Mouse (Mus musculus) embryo, embryonic 10.5 days (tissue): ENCODE measurements around the gene Chst15.
A peak's percentile ranks its signal among the peaks of the same experiment; 100 is the strongest.

Experiments used
- DNase-seq: peaks from one replicate; pipeline ENCODE4 v3.0.0-alpha.2; 2015; ENCODE audit warnings: low spot score

Gene Chst15

DNA sequence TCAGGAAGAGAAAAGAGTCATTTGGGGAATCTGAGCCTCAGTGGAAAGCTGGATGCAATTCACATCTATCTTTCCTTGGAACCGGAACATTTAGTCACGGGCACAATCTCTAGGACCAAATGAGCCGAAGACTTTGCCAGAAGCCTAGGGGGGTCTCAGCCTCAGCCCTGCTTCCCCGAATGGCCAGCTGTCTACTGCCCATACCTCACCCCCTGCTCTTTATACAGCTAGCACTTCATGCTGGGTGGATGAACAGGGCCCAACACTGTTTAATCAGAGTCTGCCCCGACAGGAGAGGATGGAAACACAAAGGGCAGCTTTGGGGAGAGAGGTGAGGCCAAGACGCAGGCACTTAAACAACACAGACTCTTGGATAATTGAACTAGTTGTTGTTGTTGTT, 53.8 kb downstream of the Chst15 start:
- peak; percentile 44 for DNase-seq

DNA sequence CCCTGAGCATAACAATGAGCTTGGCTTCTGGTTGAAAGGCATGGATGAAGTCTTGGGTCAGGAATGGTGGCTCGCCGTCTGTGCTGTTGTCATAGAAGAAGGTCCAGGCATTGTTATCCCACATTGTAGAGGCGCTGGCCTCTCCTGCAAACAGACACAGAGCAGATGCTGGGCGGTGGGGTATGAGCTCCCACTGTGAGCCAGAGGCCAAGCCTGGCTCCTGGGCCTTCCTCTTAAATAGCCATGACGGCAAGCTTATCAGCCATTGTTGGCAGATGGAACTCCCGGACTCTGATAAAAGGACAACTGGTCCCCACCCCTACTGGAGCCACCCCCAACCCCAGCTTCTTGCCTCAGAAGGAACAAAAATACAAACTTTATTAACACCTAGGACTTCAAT, 54.3 kb downstream of the Chst15 start:
- peak; percentile 73 for DNase-seq

DNA sequence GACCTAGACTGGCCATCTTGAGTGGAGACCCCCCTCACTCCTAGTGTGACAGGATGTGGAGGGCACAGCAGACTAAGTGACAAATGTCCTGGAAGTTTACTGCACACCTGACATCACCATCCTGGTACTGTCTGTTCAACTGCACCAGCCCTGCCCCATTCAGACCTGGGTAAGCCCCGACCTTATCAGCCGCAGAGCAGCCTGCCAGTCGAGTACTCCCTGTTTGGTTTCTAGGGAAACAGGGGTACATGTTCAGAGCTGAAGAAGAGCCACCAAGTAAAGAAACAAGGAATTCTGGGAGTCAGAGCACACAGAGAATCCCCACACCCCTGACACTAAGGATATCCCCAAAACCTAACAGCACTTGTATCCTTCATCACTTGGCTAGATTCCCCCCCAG, 55.1 kb downstream of the Chst15 start:
- peak; percentile 5 for DNase-seq

DNA sequence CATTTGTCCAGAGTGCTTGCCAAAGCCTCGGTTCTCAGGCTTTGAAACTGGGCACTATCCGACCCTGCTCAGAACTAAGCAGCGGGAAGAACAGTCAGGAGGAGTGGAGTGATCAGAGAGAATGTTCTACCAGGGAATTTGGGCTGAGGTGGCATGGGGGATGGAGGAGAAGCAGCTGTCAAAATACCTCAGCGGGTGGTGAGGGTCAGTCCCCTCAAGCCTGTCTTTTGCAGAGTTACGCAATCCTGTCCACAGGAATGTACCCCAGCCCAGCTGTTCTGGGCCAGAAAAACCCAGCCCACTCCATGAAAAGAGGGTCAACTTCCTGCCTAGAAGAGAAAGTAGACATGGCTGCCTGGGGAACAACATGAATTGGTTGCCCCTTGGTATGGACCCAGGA, 56.4 kb downstream of the Chst15 start:
- peak; percentile 27 for DNase-seq

DNA sequence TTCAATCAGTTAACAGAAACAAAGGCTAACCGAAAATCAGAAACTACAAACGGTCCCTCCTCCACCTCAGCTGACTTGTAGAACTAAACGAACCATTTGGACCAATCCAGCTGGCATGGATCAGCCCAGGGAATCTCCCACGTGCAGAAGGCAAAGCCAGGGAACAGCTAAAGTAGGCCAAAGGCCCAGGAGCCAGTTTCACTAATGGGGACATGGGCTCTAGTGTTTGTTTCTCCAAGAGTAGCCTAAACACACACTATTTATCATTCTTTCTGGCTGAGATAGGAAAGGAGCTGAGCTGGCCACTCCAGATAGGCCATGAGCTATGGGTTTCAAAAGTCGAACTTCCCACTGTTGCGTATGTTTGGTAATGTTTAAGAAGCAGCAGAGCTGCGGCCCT, 58.2 kb downstream of the Chst15 start:
- DNase-seq, result peak; percentile 4

DNA sequence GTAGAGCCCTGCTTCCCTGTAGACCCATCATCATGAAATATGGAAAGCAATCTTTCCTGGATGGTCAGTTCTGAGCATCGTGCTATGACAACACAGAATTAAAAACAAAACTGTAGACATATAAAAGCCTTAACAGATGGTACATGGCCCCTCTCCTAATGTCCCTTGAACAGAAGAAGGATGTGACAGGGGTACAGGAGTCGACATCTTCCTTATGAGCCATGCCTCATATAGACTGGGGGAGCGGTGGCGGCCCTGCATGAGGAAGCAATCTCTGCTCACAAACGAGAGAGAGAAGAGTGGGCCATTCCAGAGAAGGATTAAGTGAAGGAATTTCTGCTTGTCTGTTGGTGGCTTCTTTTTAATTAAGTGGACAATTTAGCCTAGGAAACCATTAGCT, 58.8 kb downstream of the Chst15 start:
- peak; percentile 3 for DNase-seq

DNA sequence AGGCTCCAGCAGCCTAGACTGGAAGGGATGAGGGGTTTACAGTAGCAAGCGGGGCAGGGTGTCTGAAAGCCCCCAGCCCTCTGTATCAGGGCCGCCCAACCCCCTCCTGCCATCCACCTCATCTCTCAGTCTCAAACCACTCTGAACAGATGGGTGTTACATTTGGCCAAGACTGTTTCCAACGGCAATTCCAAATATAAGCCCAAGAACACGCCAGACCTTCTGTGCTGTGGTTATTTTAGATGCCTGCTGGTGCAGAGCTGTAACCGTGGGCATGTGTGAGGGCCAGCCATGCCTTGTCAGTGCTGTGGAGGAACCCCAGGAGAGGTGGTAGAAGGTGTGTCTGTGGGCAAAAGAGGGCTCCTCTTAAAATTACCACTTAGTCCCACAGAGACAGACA, 63.5 kb downstream of the Chst15 start:
- no peak for DNase-seq

DNA sequence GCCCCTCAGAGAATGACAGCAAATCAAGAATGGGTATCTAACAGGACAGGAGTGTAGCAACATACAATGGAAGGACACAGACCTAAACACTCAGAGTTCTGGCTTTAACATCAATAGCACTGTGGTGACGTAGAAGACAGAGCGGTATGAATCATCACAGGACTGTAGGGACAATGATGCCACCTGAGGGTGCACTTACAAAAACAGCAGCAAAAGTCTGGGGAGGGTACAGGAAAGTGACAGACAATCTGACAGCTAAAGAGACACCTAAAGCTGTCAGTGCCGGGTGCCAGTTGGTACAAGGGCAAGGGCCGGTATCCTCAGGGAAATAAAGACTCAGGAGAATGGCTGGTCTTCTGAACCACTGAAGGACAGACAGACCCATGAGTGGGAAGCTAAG, 64.0 kb downstream of the Chst15 start:
- DNase-seq, result no peak

DNA sequence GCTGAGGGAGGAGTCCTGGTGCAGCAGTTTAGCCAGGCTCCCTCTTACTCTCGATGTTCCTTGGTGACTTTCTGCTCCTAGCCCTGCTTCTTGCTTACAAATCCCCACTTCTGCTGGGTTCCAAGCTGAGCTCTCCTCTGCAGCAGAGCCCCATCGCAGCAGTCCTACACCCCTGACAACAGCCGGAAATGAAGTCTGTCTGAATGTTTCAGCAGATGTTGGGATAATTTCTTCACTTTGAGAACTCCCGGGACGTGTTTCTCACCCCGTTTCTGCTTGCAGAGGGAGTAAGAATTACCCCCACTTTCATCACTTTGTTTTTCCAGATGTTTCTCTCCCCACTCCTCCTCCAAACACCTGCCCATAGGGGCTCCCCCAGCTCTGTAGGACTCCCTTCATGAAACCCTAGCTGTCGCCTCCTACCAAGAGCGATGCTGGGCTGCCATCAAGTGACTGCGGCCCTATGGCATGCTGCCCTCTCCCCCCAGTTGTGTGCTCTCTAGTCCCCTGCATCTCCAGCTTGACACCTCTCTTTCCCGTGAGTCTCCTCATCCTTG, 67.4 kb downstream of the Chst15 start:
- peak; percentile 7 for DNase-seq

DNA sequence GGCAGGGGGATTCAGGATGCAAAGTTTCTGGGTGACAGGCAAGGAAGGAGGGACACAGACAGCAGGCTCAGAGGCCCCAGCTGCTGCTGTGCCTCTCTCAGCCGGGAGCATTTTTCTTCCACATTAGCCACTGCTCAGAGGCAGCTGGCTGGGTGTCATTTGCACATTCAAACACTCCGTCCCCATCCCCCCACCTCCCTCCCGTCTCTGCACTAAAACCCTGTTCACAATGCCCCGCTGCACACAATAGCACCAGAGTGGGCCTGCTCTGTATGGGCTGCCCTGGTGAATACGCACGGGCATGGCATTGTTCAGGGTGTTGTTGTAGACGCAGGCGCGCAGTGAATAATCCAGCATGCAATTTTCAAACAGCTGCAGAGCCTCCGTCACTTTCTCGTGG, 69.5 kb downstream of the Chst15 start:
- peak; percentile 92 for DNase-seq

DNA sequence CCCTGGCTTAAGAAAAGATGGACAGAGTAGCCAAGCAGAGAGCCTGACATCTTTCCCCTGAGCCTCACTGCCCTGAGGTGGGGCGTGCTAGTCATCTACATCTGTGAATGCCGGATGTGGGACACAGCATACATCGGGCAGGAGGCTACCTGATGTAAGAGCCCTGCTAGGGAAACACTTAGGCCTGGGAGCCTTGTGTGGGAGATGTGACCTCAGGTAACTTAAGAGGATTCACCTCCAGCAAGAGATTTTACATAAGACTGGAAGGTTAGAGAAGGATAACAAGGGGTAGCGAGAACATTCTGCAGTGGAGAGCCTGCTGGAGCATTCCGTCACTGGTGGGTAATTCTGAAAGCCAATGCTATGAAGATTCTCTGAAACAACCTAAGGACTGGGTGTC, 69.9 kb downstream of the Chst15 start:
- no peak for DNase-seq

DNA sequence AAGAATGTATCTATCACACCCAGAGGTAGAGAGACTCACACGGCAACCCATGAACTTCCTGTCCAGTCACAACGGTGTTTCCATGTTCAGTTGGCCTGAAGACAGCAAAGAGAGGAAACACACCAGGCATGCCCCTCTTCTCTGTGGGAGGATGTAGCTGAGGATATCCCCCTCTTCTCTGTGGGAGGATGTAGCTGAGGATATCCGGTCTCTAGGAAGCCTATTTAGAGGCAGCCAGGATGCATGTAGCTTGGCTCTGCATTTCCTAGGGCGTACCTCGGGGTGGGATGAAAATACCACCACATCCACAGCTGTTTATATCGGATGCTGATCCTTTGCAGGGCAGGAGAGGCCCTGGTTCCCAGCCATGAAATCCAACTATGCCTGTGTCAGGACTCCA, 71.3 kb downstream of the Chst15 start:
- DNase-seq, result no peak

DNA sequence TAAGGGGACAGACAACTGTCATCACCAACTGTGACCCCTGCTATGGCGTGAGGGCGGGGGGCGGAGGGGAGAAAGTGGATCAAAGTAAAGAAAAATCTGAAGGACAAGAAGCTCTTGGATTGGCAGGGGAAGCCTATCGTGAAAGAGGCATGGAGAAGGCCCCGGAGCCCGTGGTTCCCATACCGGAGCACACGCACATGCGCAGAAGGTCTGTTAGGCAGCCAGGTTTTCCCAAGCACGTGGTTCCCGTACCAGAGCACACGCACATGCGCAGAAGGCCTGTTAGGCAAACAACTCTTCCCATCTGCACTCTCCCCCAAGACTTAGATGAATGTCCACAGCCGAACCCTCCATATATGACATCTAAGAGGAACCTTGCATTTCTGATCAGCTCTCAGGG, 72.4 kb downstream of the Chst15 start:
- DNase-seq, result no peak

DNA sequence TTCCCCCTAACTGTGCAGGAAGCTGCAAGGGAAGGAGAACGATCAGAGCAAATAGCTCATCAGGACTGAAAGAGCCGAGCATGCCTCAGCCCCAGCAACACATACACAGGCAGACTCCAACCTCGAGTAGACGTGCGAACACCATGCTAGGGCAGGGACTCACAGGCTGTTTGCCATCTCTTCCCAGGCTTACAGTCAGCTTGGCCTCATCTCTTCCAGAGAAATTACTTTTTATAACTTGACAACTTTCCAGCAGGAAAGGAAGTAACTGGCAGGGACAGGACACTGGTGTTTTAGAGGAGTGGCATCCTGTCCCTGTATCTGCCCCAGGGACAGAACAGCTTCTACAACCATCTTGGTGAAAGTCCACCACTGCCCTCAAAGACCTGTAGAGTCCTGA, 73.8 kb downstream of the Chst15 start:
- no peak for DNase-seq

DNA sequence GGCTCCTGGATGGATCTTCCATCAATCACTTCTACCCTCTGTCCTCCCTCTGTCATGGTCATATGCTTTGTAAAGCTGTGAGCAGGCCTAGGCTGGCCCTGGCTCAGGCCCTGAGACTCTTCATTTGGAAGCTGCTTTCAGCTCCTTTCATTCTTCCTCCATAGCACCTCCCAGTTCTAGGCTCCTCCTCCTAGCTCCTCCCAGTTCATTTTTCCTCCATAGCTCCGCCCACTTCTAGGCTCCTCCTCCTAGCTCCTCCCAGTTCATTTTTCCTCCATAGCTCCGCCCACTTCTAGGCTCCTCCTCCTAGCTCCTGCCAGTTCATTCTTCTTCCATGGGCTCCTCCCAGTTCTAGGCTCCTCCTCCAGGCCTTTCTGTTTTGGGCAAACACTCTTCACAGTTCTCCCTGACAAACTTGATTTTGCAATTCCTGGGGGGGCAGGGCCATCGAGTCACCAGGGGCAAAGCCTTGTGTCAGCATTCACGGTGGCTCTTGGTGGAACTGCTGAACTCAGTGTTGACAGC, 74.3 kb downstream of the Chst15 start:
- DNase-seq, result peak; percentile 5

DNA sequence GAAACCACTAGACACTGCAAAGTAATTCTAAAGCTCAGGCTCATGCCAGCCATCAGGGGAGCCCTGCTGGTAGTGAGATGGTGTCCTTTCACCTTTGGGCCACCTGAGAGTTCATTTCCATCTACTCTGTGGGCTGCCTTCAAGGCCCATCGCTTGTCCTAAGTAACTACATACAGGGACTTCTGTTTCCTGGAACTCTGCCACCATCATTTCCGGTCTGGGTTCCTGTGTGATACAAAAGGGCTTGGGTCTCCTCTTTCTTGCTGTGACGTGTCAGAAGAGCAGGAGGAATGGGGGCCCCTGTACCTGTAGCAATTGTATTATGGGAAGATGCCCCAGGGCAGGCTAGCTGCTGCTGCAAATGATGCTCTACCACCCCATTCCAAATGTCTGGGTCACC, 78.1 kb downstream of the Chst15 start:
- DNase-seq, result no peak

DNA sequence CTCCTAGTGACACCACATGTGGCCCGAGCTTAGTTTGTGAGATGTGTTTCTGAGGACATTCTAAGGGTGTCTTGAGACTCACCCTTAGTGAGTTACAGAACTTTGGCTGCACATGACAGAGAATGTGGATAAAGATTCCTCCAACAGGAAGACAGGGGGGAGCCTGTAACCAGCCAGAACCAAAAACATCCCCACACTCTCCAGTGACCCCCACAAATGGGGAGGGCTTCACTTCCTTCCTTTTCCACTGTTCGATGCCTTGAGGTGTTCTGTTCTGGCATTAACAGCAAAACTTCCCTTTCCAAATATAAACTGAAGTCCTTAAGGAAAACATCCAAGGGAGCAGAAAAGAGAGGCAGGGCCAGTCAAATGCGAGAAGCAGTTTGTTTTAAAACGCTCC, 79.8 kb downstream of the Chst15 start:
- no peak for DNase-seq

DNA sequence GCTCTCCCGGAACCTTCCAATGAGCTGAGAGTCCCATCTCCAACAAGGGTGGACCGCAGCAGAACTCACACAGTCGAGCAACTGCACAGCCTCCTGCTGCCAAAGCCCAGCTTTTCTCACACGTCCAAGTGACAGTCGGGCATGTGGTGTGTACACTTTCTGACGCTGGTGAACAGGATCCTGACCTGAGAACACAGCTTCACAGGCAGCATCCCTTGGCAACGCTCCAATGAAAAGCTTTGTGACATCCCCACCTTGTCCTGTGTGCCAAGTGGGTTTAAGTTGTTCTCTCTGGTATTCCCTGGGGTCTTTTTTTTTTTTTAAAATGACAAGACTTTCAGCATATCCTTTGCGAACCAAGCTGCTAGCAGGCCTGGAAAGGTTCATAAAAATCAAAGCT, 80.2 kb downstream of the Chst15 start:
- DNase-seq, result no peak

DNA sequence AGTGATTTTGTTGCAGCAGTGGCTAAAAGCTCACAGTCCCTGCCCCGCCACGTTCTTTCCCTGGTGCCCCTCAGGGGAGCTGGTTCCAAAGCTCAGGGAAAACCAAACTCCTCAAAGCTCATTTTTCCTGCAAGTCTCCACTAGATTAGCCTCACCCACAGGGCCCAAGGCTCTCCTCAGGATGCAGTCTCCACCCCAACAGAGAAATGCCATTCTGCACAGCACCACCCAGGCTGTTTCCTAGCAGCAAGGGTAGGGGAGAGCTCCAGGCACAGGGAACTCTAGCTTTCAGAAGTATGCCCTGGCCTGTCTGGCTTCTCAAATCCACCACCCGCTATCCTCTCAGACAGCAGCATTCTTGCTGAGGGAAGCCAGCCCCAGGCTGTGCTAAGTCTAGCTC, 82.8 kb downstream of the Chst15 start:
- no peak for DNase-seq

DNA sequence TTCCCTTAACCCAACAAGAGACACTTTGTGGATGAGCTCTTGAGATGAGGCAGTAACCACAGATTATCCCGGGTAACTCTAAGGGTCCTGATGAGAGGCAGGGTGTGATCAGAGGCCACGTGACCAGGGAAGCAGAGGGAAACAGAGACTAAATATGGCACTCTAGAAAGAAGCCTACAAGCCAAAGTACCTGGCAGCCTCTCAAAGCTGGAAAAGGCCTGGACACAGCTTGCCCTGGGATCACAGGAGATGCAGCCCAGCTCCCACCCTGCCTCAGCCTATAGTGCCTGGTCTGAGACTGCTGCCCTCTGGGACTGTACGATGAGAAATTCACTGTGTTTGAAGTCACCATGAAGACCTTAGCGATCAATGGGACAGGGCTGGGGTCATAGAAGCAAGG, 83.3 kb downstream of the Chst15 start:
- no peak for DNase-seq

DNA sequence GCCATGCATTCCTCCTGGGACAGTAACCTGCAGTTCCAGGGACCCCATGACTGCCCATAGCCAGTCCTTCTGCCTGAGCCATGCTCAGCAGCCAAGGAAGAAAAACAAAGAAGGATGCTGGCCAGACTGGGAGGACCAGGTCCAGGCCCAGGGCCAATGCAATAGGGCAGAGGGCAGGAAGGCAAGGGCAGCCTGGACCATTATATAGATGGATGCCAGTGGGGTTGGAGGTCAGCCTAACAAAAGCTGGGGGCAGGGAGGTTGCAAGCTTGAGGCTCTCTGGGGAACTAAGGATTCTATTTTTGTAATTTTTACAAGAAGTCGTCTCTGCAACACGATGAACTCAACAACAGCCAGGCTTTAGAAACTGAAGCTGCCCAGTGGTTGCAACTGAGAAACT, 84.1 kb downstream of the Chst15 start:
- peak; percentile 51 for DNase-seq

DNA sequence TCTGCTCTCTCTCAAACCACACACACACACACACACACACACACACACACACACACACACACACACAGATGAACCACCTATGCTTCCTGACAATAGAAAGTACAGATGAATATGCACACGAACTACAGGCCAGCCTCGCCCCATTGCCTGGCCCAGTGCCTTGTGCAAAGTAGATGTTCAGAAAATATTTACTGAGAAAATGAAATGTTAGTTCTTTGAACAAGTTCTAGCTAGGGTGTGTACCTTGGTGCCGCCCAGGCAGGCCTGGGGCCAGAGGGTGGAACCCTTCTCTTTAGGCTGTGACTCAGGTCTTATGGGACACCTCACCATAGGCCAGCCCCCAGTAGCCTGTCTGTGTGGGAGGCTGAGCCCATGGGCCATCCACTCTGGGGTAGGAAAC, 85.6 kb downstream of the Chst15 start:
- DNase-seq, result no peak

DNA sequence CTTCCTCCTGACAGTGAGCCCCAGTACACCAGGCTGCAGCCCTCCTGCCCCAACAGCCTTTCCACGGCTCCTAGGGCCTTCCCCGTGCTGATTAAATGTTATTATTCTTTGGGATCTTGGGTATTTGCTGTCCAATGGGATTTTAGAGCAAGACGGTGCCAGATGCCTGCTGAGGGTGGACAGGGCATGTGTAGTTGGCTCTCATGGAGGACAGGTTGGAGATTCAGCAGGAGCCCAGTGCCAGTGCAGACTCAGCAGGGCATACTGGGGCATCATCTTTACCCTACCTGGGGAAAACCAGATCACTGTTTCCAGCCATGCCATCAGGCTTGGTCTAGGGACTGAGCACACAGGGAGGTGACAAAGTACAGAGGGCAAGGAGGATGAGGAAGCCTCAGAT, 86.1 kb downstream of the Chst15 start:
- DNase-seq, result no peak

DNA sequence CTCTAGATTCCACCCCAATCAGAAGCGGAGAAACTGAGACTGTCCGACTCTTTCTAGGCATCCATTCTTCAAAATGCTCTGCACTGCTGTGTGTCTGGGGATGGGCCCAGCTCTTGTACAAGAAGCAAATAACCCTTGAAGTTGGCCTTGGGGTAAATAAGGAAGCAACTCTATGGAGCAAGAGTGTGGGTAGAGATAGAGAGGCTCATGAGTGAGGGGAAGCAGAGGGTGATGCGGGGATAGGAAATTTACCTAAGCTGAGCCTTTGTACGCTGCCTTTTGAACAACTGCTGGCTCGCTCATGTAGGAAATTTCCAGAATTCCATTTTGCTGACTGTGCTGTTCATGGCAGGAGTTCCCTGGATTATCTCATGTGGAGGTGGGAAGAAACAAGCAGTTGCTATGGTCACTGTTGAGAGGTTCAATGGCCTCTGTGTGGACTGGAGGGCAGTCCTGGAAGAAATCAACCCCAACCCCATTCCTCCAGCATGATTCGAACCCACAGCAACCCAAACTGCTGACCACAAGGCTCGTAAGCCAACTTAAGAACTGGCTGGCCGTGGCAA, 89.9 kb downstream of the Chst15 start:
- no peak for DNase-seq
